Mouse (Mus musculus) hindbrain, postnatal 0 days (tissue): Measurements from ENCODE around the gene Lmo2. TPM values are rescaled to one million over a fixed set of nuclear protein-coding genes. Genes with fewer than 3 reads are reported as not detected.
A peak's percentile ranks its signal among the peaks of the same experiment; 100 is the strongest.

Experiments used
- ATAC-seq: fragments of 200-750 bp; cut with Nextera tagmentation; 2 replicates; pipeline ENCODE4 v1.8.0; 2017; ENCODE audit warnings: mild to moderate bottlenecking, moderate TSS enrichment, moderate library complexity
- DNase-seq: peaks from one replicate; pipeline ENCODE4 v3.0.0-alpha.2; 2015; ENCODE audit warnings: low spot score
- H3K27ac ChIP-seq: fragments of 300-500 bp; sonication (generic); 2 replicates; pipeline ENCODE4 v1.5.1; 2014; ENCODE audit warnings: mild to moderate bottlenecking
- H3K27me3 ChIP-seq: fragments of 300-500 bp; sonication (generic); 2 replicates; pipeline ENCODE4 v1.6.1; 2014; ENCODE audit warnings: low read length, mixed read lengths; ENCODE audit not compliant: insufficient read depth
- H3K36me3 ChIP-seq: fragments of 300-500 bp; sonication (generic); 2 replicates; pipeline ENCODE4 v1.6.1; 2014; ENCODE audit warnings: low read length, mixed read lengths; ENCODE audit not compliant: insufficient read depth
- H3K4me1 ChIP-seq: fragments of 300-500 bp; sonication (generic); 2 replicates; pipeline ENCODE4 v1.6.1; 2014; ENCODE audit warnings: antibody characterized with exemption, low read length, mixed read lengths; ENCODE audit not compliant: insufficient read depth
- H3K4me2 ChIP-seq: fragments of 300-500 bp; sonication (generic); 2 replicates; pipeline ENCODE4 v1.6.1; 2014; ENCODE audit warnings: low read depth, mild to moderate bottlenecking, low read length, moderate library complexity, mixed read lengths
- H3K4me3 ChIP-seq: fragments of 300-500 bp; sonication (generic); 2 replicates; pipeline ENCODE4 v1.5.1; 2014; ENCODE audit warnings: low read length
- H3K9ac ChIP-seq: fragments of 300-500 bp; sonication (generic); replicated peaks from 2 replicates; pipeline ENCODE4 v1.6.1; 2014; ENCODE audit warnings: mild to moderate bottlenecking, low read length, moderate library complexity, mixed read lengths
- H3K9me3 ChIP-seq: fragments of 300-500 bp; sonication (generic); 2 replicates; pipeline ENCODE4 v1.6.1; 2016; ENCODE audit warnings: low read length, mixed read lengths
- CTCF ChIP-seq: IDR thresholded peaks from 2 replicates; pipeline ENCODE4 v1.5.1; 2016; ENCODE audit warnings: antibody characterized with exemption, control low read depth, low read depth
- WGBS: fragments of 180-500 bp; shearing (Covaris S2); extraction: QIAGEN DNeasy Blood & Tissue Kit; methylation state at CpG from one replicate; pipeline ENCODE4 v1.1.7; 2014; 5-methylcytosine and 5-hydroxymethylcytosine counted together
- polyA plus RNA-seq: library from polyadenylated mRNA; unstranded; fragments of >200 nt; fragmentation: Nextera tagmentation; extraction: Ambion mirVana; gene quantifications from 2 replicates; pipeline ENCODE4 v1.2.1, GENCODE M21; 2015
- total RNA-seq: library from RNA; depleted of rRNA; stranded (reverse); fragments of >200 nt; gene quantifications from 2 replicates; pipeline ENCODE4 v1.2.3, GENCODE M21; 2014

Lmo2 gene
- total and polyA plus RNA-seq, 2 experiments from 2014 or later: 25.7 to 31.2 TPM

DNA sequence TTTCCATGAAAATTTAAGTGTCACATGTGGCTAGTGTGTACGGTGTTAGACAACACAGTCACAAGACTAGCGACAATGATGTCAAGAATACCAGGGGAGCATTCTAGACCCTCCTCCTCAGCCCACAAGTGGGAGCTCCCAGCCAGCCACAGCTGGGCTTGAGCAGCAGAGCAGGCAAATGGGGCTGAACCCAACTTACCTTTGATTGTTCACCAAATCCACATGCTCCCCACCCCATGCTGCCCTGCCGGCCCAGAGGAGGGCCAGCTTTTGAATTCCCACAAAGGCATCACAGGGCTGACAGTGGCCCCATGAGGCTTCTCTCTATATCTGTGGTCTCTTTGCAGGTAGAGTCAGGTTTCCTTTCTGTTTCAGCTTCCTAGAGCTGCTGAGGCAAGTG, 16.7 kb upstream of the Lmo2 start:
- Histone ChIP-seq H3K9me3 (no peaks in the 10 kb centered on the region), H3K4me3 (no peak overlapping the region), H3K4me2 (no peak overlapping the region), H3K4me1 (no peaks in the 10 kb centered on the region), H3K9ac (no peak overlapping the region), H3K27ac (no peak overlapping the region), H3K36me3 (no peaks in the 10 kb centered on the region), H3K27me3 (no peaks in the 10 kb centered on the region)
- DNase-seq (no peak), ATAC-seq (no peak)
- TF ChIP-seq CTCF: no peak
- 63% methylated on average over 3 of the region's 3 CpGs for WGBS

DNA sequence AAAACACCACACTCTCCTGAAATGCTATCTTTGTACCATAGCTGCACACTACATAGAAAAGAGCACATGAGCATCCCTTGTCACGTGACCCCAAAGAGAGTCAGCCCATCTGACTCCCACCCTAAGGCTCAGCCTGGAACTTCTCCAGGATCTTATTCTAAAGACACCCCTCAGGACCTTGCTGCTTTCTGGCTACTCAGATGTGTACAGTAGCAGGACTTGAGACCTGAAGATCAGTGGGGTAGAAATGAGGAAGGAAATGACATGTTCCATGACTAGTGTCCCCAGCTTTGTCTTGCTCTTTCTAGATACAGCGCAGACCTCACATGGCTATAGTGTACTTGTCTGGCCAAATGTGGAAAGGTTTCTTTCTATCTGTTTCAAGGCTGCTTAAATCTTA, 12.9 kb upstream of the Lmo2 start:
- no peaks in the 10 kb centered on the region for H3K9me3 ChIP-seq
- DNase-seq: no peak
- no peak overlapping the region for H3K9ac ChIP-seq
- WGBS: 91% methylated on average over 2 of the region's 2 CpGs
- no peaks in the 10 kb centered on the region for H3K27me3 ChIP-seq
- TF ChIP-seq CTCF: no peak
- no peaks in the 10 kb centered on the region for H3K36me3 ChIP-seq
- no peaks in the 10 kb centered on the region for H3K4me1 ChIP-seq
- H3K4me2 ChIP-seq: no peak overlapping the region
- no peak overlapping the region for H3K4me3 ChIP-seq
- H3K27ac ChIP-seq: no peak overlapping the region
- no peak for ATAC-seq

DNA sequence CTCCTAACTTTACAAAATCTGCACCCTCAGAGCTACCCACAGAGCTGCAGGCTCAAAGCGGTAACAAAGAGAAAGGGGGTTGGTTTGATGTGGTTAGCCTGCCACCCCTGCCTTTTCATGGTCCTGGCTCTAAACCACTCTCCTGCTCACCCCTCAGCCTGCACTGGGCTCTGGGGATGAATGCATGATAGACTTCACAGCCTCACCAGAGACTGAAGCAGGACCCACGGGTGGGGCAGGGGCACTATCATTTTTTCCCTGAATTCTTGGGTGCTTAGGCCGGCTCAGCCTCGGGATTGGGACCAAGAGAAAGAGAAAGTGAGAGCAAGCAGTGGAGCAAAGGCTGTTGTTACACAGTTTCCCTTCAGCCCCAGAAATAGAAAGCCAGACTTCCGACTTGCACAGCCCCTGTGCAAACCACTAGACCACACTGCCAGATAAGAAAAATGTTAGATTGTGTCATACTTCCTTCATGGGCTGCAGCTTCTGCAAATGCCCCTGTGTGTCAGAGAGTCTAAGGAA, 12.2 kb upstream of the Lmo2 start:
- Histone ChIP-seq H3K9me3 (no peaks in the 10 kb centered on the region), H3K9ac (no peak overlapping the region), H3K4me3 (no peak overlapping the region), H3K4me2 (no peak overlapping the region), H3K36me3 (no peaks in the 10 kb centered on the region), H3K27ac (no peak overlapping the region), H3K27me3 (no peaks in the 10 kb centered on the region), H3K4me1 (no peaks in the 10 kb centered on the region)
- DNase-seq: no peak
- TF ChIP-seq CTCF: no peak
- WGBS: 80% methylated on average over 5 of the region's 5 CpGs
- no peak for ATAC-seq

DNA sequence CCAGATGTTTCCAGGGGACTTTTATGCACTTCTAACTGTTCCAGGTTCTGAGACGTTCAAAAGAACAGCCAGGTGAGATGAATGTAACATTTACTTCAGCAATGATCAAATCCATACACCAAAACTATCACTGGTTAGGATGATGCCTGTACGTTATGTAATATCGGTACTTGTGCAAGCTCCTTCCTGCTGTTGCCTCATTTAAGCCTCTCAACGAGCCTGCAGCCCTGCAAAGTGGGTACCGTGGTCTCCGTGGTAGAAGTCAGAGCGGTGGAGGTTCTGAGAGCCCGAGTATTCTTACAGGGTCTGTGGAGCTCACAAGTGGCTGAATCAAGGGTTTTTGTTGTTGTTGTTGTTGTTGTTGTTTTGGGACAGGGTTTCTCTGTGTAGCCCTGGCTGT, 10.9 kb upstream of the Lmo2 start:
- no peak for ATAC-seq
- H3K4me3 ChIP-seq: no peak overlapping the region
- no peaks in the 10 kb centered on the region for H3K9me3 ChIP-seq
- H3K27ac ChIP-seq: no peak overlapping the region
- H3K27me3 ChIP-seq: no peaks in the 10 kb centered on the region
- no peak overlapping the region for H3K4me2 ChIP-seq
- TF ChIP-seq CTCF: no peak
- no peaks in the 10 kb centered on the region for H3K36me3 ChIP-seq
- 82% methylated on average over 8 of the region's 8 CpGs for WGBS
- no peak overlapping the region for H3K9ac ChIP-seq
- DNase-seq: no peak
- no peaks in the 10 kb centered on the region for H3K4me1 ChIP-seq

DNA sequence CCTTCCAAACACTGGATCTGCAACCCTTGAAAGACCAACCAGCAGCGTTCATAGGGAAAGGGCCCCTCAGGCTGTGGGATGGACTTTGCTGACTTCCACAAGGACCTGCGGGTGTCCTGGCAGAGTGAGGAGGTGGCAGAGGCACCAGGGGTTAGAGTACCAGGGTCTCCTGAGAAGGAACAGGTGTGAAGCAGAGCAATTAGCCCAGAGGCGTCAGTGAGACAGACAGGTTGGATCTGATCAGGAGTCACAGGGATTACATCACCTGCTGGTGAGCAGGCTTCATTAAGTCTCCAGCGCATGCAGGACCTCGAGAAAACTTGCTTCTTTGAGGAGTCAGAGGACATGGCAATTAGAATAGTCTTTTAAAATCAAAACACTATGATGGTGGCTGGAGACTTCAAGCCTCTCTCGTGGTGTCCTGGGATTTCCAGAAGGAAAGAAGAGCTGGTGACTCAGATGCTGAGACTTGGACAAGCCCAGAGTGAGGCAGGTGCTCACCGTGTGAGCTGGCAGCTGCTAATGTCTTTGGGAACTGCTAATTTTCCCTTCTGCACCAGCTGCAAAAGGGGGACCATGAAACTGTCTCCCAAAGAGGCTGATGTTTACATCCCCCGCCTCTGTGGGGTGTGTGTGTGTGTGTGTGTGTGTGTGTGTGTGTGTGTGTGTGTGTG, 9.7 kb upstream of the Lmo2 start:
- Histone ChIP-seq H3K9me3 (no peaks in the 10 kb centered on the region), H3K4me3 (no peak overlapping the region), H3K4me1 (no peaks in the 10 kb centered on the region), H3K27ac (no peak overlapping the region), H3K9ac (no peak overlapping the region), H3K4me2 (no peak overlapping the region), H3K27me3 (no peaks in the 10 kb centered on the region), H3K36me3 (no peaks in the 10 kb centered on the region)
- ATAC-seq: no peak
- DNase-seq: peak; percentile 21
- TF ChIP-seq CTCF: no peak
- 57% methylated on average over 8 of the region's 8 CpGs for WGBS

DNA sequence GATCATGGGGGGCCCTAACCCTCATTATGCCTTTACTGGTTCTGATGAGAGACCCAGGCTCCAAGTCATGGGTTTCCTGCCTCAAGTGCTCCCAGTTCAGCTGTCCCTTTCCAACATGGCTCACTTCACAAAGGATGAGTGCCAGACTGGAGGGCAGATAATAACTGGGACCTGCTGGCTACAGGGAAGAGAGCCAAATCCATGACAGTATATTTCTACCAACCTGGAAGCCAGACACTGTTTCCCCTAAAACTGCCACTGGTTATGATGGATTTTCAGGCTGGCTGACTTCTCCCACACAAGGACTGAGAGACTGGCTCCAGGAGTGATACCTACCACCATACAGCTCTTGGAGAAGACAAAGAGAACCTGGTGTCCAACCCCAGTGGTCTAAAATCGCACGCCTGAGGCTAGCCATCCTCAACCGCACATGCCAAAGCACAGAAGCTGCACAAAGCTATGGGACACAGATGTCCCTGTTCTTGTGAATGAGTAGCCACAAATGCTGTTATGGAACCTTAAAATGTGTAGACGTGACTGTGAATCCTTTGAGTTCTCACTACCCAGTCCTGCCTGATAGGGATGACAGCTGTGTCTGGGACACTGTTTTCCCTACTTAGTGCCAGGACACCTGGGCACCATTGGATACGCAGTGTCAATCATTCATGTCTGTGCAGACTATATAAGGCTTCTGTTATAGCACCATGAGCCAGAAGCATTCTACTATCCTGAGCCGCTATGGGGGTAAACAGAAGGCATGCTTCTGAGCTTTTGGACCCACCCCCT, 4.5 kb upstream of the Lmo2 start:
- 66% methylated on average over 6 of the region's 6 CpGs for WGBS
- peak; percentile 69 for ATAC-seq
- H3K9ac ChIP-seq: no peak overlapping the region
- no peaks in the 10 kb centered on the region for H3K27me3 ChIP-seq
- H3K27ac ChIP-seq: no peak overlapping the region
- peak; percentile 68 for DNase-seq
- H3K4me3 ChIP-seq: no peak overlapping the region
- no peaks in the 10 kb centered on the region for H3K9me3 ChIP-seq
- H3K4me2 ChIP-seq: no peak overlapping the region
- H3K4me1 ChIP-seq: no peaks in the 10 kb centered on the region
- TF ChIP-seq CTCF: no peak
- no peaks in the 10 kb centered on the region for H3K36me3 ChIP-seq

DNA sequence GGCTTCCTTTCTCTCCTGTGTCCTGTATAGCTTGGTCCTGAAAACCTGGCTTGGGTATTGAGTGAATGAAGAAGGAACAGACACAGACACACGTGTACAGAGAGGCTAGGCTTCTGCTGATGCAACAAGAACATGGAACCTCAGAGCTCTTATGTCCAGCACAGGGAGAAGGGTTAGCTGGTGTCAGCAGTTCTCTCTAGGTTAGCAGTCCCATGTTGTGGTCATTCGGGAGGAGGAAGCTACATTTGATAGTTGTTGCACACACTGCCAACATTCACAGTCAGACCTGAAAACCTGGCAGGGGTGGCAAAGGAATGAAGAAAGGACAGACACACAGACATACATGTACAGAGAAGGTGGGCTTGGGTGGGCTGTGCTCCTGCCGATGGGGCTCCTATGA, 2.1 kb upstream of the Lmo2 start:
- H3K4me1 ChIP-seq: no peaks in the 10 kb centered on the region
- no peak for TF ChIP-seq CTCF
- H3K9ac ChIP-seq: no peak overlapping the region
- H3K9me3 ChIP-seq: no peaks in the 10 kb centered on the region
- H3K4me2 ChIP-seq: no peak overlapping the region
- H3K27ac ChIP-seq: no peak overlapping the region
- no peak overlapping the region for H3K4me3 ChIP-seq
- WGBS: 91% methylated on average over 3 of the region's 3 CpGs
- ATAC-seq (no peak), DNase-seq (no peak)
- no peaks in the 10 kb centered on the region for H3K27me3 ChIP-seq
- H3K36me3 ChIP-seq: no peaks in the 10 kb centered on the region
